Mouse (Mus musculus) embryonic facial prominence, embryonic 10.5 days (tissue): ENCODE results near the gene Msx2. TPM values are rescaled to one million over a fixed set of nuclear protein-coding genes. Genes with fewer than 3 reads are reported as not detected.

Experiments used
- DNase-seq: peaks from one replicate; pipeline ENCODE4 v3.0.0-alpha.2; 2017; ENCODE audit warnings: low spot score
- H3K27ac ChIP-seq: fragments of 300-500 bp; sonication (generic); replicated peaks from 2 replicates; pipeline ENCODE4 v1.5.1; 2016; ENCODE audit warnings: mild to moderate bottlenecking
- H3K27me3 ChIP-seq: fragments of 300-500 bp; sonication (generic); replicated peaks from 2 replicates; pipeline ENCODE4 v1.6.1; 2016; ENCODE audit warnings: low read depth, mild to moderate bottlenecking; ENCODE audit not compliant: poor library complexity, severe bottlenecking
- H3K36me3 ChIP-seq: fragments of 300-500 bp; sonication (generic); replicated peaks from 2 replicates; pipeline ENCODE4 v1.6.1; 2016; ENCODE audit warnings: mild to moderate bottlenecking, moderate library complexity
- H3K4me1 ChIP-seq: fragments of 300-500 bp; sonication (generic); 2 replicates; pipeline ENCODE4 v1.6.1; 2016
- H3K4me3 ChIP-seq: fragments of 300-500 bp; sonication (generic); 2 replicates; pipeline ENCODE4 v1.5.1; 2016; ENCODE audit warnings: mild to moderate bottlenecking, moderate library complexity
- H3K9me3 ChIP-seq: fragments of 300-500 bp; sonication (generic); 2 replicates; pipeline ENCODE4 v1.6.1; 2016; ENCODE audit warnings: mild to moderate bottlenecking
- WGBS: fragments of 180-500 bp; shearing (Covaris S2); methylation state at CpG from one replicate; pipeline ENCODE4 v1.1.7; 2016; 5-methylcytosine and 5-hydroxymethylcytosine counted together
- polyA plus RNA-seq: library from polyadenylated mRNA; unstranded; fragments of >200 nt; fragmentation: Nextera tagmentation; extraction: Ambion mirVana; gene quantifications from 2 replicates; pipeline ENCODE4 v1.2.1, GENCODE M21; 2016

Msx2 gene
- polyA plus RNA-seq, 1 experiment from 2014 or later = 41.4 TPM

GRCm38 (mm10) chr13:53474491-53474890, 1.6 kb upstream of the Msx2 start:
- Histone ChIP-seq H3K36me3 (no peaks in the 10 kb centered on the region), H3K27ac (no peak overlapping the region), H3K4me1 (peaks cover 66% of the 10 kb centered on the region), H3K9me3 (0 out of 2 replicates have a peak, but pooled peaks cover 3% of the 10 kb centered on the region), H3K27me3 (peaks cover 96% of the 10 kb centered on the region), H3K4me3 (no peak overlapping the region)
- no peak for DNase-seq
- 9% methylated on average over 6 of the region's 6 CpGs for WGBS

DNA sequence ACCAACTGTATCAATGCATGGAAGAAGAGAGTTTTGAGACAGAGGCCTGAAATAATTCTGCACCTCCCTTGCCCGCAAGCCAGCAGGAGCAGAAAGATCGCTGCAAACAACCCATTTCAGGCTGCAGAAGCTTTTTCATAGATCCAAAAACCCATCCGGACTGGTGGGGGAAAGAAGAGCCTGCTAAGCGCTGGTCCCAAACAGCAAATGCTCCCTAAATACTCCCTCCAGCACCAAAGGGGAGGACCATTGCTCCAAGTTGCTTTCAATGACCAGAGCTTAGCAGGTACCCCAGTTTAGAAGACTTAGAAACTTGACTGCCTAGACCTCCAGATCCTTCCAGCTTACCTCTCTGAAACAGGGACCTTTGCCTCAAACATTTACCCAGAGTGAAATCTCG, 1.1 kb upstream of the Msx2 start:
- Histone ChIP-seq H3K4me3 (no peak overlapping the region), H3K27me3 (peaks cover 97% of the 10 kb centered on the region), H3K27ac (0 out of 2 replicates have a peak overlapping the region, but pooled peaks have one; percentile 21), H3K36me3 (no peaks in the 10 kb centered on the region), H3K4me1 (peaks cover 71% of the 10 kb centered on the region), H3K9me3 (0 out of 2 replicates have a peak, but pooled peaks cover 3% of the 10 kb centered on the region)
- DNase-seq = peak; percentile 23
- WGBS = 7% methylated on average over 5 of the region's 5 CpGs

- 0 out of 2 replicates have a peak, but pooled peaks cover 2% of the 10 kb centered on the region for H3K9me3 ChIP-seq
- H3K27ac ChIP-seq = no peak overlapping the region
- peak overlapping the region; percentile 78 for H3K4me3 ChIP-seq
- peaks cover 75% of the 10 kb centered on the region for H3K4me1 ChIP-seq
- peak; percentile 30 for DNase-seq
- no peaks in the 10 kb centered on the region for H3K36me3 ChIP-seq
- H3K27me3 ChIP-seq = peaks cover 97% of the 10 kb centered on the region
- WGBS = 9% methylated on average over 4 of the region's 4 CpGs
Observed at GRCm38 (mm10) chr13:53473291-53473690, 417 bp upstream of the Msx2 start.

DNA sequence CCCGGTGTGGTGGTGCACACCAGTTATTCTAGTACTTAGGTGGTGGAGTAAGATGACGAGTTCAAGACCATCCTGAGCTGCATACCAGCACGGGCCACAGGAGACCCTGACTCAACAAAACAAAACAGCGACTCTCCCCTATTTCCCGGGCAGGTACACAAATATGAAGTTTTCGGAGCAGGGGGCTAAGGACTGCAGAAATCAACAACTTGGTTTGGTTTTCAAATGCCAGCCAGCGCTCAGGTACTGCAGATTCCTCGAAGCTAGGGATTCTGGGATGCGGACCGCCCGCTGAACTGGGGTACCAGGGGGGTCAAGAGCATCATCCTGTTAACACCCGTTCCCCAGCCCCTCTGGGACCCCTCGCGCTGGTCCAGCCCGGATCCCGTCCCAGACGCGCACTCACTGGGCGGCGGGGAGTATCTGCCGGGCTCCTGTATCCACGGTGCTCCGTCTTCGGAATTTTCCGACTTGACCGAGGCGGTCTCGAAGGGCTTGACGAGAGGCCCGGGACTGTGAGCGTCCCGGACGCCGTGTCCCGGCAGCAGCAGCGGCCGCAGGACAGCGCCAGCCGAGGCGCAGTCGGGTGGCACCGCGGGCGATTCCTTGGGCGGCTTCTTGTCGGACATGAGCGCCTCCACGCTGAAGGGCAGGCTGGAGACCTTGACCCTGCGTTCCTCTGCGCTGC, 804 bp downstream of the Msx2 start:
- Histone ChIP-seq H3K9me3 (no peaks in the 10 kb centered on the region), H3K27me3 (peaks cover 100% of the 10 kb centered on the region), H3K4me1 (peaks cover 78% of the 10 kb centered on the region), H3K36me3 (0 out of 2 replicates have a peak, but pooled peaks cover 3% of the 10 kb centered on the region), H3K4me3 (peak overlapping the region; percentile 78), H3K27ac (peak overlapping the region; percentile 82)
- WGBS = under 1% methylated on average over 50 of the region's 50 CpGs
- DNase-seq = no peak

DNA sequence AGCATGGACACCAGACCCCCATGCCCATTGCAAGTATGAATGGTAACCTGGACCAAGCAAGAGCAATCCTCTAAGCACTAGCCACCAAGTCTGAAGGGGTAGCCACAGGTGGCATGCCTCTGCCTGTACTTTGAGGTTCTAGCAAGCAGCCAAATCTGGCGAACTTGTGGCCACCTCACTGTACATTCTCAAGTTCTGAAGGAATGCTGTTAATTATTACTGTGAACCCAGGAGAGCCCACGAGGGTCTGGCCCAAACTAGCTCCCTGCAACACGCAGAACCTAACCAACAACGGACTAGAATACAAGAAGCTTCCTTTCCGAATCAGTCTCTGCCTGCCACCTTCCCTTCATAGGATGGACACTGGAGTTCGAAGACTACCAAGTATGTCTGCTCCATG, 1.5 kb downstream of the Msx2 start:
- peaks cover 100% of the 10 kb centered on the region for H3K27me3 ChIP-seq
- peak overlapping the region; percentile 82 for H3K27ac ChIP-seq
- H3K9me3 ChIP-seq = no peaks in the 10 kb centered on the region
- 0 out of 2 replicates have a peak, but pooled peaks cover 3% of the 10 kb centered on the region for H3K36me3 ChIP-seq
- WGBS = 6% methylated on average over 6 of the region's 6 CpGs
- peak; percentile 40 for DNase-seq
- H3K4me1 ChIP-seq = peaks cover 73% of the 10 kb centered on the region
- H3K4me3 ChIP-seq = peak overlapping the region; percentile 78

GRCm38 (mm10) chr13:53470437-53471151, 2.3 kb downstream of the Msx2 start:
- 4% methylated on average over 9 of the region's 9 CpGs for WGBS

DNA sequence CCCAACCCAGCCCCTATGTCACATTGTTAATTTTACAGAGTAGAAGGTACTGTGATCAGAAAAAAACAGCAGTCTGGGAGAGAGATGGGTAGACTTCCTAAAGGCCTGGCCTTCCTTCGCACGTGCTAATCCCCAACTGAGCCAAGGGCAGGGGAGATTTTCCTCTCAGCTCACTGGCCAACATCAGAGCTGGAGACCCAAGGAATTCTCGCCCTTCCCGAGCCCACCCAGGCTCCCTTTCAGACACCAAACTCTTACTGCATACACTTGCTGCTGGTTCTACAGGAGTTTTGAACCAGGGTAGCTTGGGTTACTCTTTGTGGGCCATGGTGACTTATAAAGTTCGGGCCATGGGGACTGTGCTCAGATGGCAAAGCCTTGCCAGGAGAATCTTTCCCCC, 3.1 kb downstream of the Msx2 start:
- 5% methylated on average over 5 of the region's 5 CpGs for WGBS
- Histone ChIP-seq H3K27me3 (peaks cover 100% of the 10 kb centered on the region), H3K9me3 (no peaks in the 10 kb centered on the region), H3K36me3 (0 out of 2 replicates have a peak, but pooled peaks cover 3% of the 10 kb centered on the region), H3K27ac (peak overlapping the region; percentile 82), H3K4me3 (peak overlapping the region; percentile 78), H3K4me1 (peaks cover 72% of the 10 kb centered on the region)
- peak; percentile 20 for DNase-seq

More at GRCm38 (mm10) chr13:53470437-53471151, 2.3 kb downstream of the Msx2 start:
- peak; percentile 34 for DNase-seq
- Histone ChIP-seq H3K36me3 (0 out of 2 replicates have a peak, but pooled peaks cover 3% of the 10 kb centered on the region), H3K27me3 (peaks cover 100% of the 10 kb centered on the region), H3K4me3 (peak overlapping the region; percentile 78), H3K9me3 (no peaks in the 10 kb centered on the region), H3K4me1 (peaks cover 72% of the 10 kb centered on the region), H3K27ac (peak overlapping the region; percentile 82)

- Histone ChIP-seq H3K27me3 (peaks cover 100% of the 10 kb centered on the region), H3K4me3 (peak overlapping the region; percentile 78), H3K36me3 (0 out of 2 replicates have a peak, but pooled peaks cover 3% of the 10 kb centered on the region), H3K27ac (peak overlapping the region; percentile 51; the same call in 1 of the 2 replicates), H3K4me1 (peaks cover 81% of the 10 kb centered on the region), H3K9me3 (no peaks in the 10 kb centered on the region)
- 21% methylated on average over 14 of the region's 14 CpGs for WGBS
- peak; percentile 35 for DNase-seq
Observed at GRCm38 (mm10) chr13:53468171-53468570, 4.7 kb downstream of the Msx2 start.

GRCm38 (mm10) chr13:53466189-53466866, 6.5 kb downstream of the Msx2 start:
- peak overlapping the region; percentile 77 for H3K27ac ChIP-seq
- DNase-seq = peak; percentile 45
- H3K4me1 ChIP-seq = peaks cover 83% of the 10 kb centered on the region
- no peaks in the 10 kb centered on the region for H3K9me3 ChIP-seq
- peak overlapping the region; percentile 50 for H3K4me3 ChIP-seq
- WGBS = 2% methylated on average over 18 of the region's 18 CpGs
- H3K27me3 ChIP-seq = peaks cover 100% of the 10 kb centered on the region
- H3K36me3 ChIP-seq = 0 out of 2 replicates have a peak, but pooled peaks cover 3% of the 10 kb centered on the region

- 2% methylated on average over 26 of the region's 26 CpGs for WGBS
- peaks cover 79% of the 10 kb centered on the region for H3K4me1 ChIP-seq
- H3K27me3 ChIP-seq = peaks cover 100% of the 10 kb centered on the region
- peak overlapping the region; percentile 77 for H3K27ac ChIP-seq
- no peaks in the 10 kb centered on the region for H3K9me3 ChIP-seq
- H3K4me3 ChIP-seq = peak overlapping the region; percentile 50
- peak; percentile 64 for DNase-seq
- 0 out of 2 replicates have a peak, but pooled peaks cover 3% of the 10 kb centered on the region for H3K36me3 ChIP-seq
Observed at GRCm38 (mm10) chr13:53465191-53465820, 7.6 kb downstream of the Msx2 start.

GRCm38 (mm10) chr13:53464441-53465001, 8.4 kb downstream of the Msx2 start:
- peaks cover 71% of the 10 kb centered on the region for H3K4me1 ChIP-seq
- H3K27ac ChIP-seq = peak overlapping the region; percentile 77
- under 1% methylated on average over 21 of the region's 21 CpGs for WGBS
- peak overlapping the region; percentile 50 for H3K4me3 ChIP-seq
- H3K9me3 ChIP-seq = no peaks in the 10 kb centered on the region
- H3K27me3 ChIP-seq = peaks cover 100% of the 10 kb centered on the region
- H3K36me3 ChIP-seq = 0 out of 2 replicates have a peak, but pooled peaks cover 3% of the 10 kb centered on the region
- peak; percentile 72 for DNase-seq
